Mouse (Mus musculus) left cerebral cortex, postnatal 36 days (tissue): ENCODE results near the gene Trpv4. TPM values are rescaled to one million over a fixed set of nuclear protein-coding genes. Genes with fewer than 3 reads are reported as not detected.
A peak's percentile ranks its signal among the peaks of the same experiment; 100 is the strongest.

ENCODE experiments used
- DNase-seq, 2 experiments: peaks; one replicate each; pipeline ENCODE4 v3.0.0; 2021 to 2022; ENCODE audit warnings: low spot score in 2 of 2, mixed read lengths in 1 of 2
- intact Hi-C: fragments of 180-260 bp; cut with DNase I; formaldehyde crosslinking; loops from one replicate; pipeline ENCODE4 v1.15.1; 2025
- total RNA-seq, 2 experiments: library from RNA; stranded (reverse); gene quantifications; 2 replicates each; pipeline ENCODE4 v1.2.3; 2021

The Trpv4 gene
- 1 to 10 TPM; 1.5 to 2.6 TPM for total RNA-seq

- intact Hi-C loops, result no loop called here
- DNase-seq, result no peak
Measured at GRCm38 (mm10) chr5:114658255-114658654, at the start of gene Trpv4. Gene Trpv4, minus strand, starts transcription at chr5:114658421.

GRCm38 (mm10) chr5:114707265-114708068 lies 49.2 kb upstream of the Trpv4 start, which contains the start of gene Tchp:
Gene Tchp, plus strand, starts transcription at chr5:114707760.
- DNase-seq, result peak; percentile 91 to 94
- intact Hi-C loops, result loop anchor here (5.0 kb wide), 1 partner anchor 65 kb away; the partner anchor contains the start of gene Ankrd13a

DNA sequence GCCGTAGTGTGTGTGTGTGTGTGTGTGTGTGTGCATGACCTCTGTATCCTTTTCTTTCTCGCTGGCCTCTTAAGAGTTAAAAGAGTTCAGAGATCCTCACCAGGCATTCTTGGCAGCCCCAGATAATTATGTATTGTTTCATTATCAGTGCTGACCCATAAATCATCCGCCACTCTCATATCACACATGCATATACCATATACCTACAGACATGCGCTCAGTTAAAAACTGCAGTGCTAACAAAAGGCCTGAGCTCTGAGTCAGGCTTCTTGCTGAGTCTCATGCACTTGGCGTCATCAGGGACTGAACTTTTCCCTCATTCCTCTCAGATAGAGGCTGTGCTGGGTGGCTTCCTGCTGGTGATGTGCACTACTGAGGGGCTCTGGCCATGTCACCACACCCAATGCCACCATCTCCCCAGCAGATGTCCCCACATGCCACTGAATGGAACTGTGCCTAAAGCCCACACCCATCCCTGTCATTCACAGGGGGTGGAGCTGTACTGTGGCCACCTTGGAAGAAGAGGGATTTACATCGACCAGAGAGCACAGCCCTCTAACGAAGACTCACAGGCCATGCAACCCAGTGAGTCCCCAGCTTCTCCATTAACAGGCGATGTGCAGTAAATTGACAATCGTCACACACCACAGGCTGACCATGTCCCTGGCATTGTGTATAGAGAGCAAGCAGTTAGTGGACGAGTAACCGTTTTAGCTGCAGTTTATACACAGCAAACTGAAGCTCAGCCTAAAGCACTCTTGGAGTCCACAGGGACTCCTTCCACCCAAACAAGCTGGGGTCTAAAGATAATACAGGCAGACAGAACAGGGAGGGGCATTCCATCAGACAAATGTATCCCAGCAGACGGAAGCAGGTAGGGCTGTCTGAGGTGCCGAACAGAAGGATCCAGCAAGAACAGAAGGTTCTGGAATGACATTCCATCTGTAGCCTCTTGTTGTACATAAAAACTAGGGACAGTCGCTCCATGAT lies 44.5 kb upstream of the Trpv4 start:
- DNase-seq, result no peak
- intact Hi-C loops, result no loop called here

DNA sequence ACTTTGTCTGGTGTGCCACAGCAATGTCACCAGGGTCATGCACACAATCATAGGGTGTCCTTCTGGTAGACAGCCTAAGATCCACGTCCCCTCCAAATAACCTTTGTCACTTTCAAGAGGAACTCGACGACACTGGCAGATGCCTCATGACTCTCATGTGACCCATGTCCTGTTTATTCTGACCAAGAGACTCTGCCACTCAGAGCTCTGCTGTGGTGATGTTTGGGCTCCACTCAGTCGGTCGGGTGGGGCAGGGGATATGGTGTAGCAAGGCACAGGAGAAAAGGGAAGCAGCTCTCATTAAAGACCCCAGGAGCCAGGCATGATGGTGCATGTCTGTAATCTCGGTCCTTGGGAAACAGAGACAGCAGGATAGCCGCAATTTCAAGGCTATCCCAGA lies 40.8 kb upstream of the Trpv4 start:
- no peak for DNase-seq
- intact Hi-C loops, result no loop called here

GRCm38 (mm10) chr5:114698044-114698746 lies 40.0 kb upstream of the Trpv4 start:
- intact Hi-C loops, result no loop called here
- DNase-seq, result peak; percentile 67 to 74

DNA sequence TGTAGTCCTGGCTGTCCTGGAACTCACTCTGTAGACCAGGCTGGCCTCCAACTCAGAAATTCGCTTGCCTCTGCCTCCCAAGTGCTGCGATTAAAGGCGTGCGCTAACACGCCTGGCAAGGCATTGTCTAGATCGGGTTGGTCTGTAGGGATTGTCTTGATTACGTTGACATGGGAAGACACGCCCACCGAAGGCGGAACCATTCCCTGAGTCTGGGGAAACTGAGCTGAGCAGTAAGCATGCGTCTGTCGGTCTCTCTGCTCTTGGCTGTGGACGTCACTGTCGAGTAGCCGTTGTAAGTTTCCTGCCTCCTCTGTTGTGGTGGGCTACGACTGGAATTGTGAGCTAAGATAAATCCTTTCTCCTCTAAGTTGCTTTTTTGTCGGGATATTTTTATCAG lies 38.7 kb upstream of the Trpv4 start:
- intact Hi-C loops, result no loop called here
- no peak for DNase-seq

DNA sequence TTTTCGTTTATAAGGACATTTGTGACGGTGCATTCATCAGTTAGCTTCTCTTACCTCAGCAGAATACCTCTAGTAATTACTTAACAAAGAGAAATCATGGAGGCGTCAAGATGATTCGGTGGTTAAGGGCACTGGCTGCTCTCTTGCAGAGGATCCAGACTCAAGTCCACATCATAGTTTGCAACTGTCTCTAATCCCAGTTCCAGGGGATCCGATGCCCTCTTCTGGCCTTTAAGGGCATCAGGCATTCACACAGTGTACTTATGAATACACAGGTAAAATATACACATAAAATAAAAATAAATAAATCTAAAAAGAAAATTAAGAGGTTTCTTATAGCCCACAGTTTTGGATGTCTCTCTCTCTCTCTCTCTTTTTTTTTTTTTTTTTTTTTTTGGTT lies 37.6 kb upstream of the Trpv4 start:
- DNase-seq, result no peak
- intact Hi-C loops, result no loop called here

DNA sequence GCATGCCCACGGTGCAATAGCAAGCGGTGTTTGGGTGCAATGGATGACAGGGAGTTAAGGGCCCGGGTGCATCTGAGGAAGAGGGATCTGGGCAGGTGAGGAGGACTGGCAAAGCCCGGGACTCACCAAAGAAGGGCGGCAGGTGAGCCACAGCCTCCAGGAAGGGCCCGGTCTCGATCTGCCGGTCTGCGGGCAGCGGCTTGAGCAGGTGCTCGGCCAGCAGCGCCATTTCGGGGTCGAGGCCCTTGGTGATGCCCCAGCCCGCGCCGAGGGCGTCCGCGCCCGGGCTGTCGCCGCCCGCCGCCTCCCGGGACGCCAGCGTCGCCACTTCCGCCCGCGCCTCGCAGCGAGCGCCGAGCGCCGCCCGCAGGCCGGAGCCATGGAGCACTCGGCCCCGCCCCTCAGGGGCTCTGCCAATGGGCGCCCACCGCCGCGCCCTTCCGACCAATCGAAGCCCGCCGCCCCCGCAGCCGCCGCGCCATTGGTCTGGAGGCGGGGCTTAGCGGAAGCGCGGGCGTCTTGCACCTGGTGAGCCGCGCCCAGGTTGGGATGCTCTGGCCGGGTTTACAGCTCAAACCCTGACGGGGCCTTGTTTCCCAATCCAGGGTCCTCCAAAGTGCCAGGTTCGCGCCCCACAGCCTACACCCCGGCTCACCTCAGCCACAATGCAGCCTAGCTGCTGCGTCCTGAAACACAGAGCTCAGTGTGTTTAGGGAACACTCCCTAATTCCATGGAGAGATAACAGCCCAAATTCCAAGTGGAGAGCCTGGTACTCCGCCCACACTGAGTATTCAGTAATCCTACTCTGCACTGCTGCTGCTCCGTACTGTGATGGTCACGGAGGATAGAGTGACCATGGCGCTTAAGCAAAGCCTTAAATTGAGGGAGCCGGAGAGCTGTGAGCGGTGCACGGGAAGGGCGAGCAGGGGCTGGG lies 32.7 kb upstream of the Trpv4 start, which contains the start of gene Gltp:
Gltp (minus strand) TSS at position 352 of the 935 bp plus-strand sequence.
- DNase-seq, result peak; percentile 92 to 94
- intact Hi-C loops, result no loop called here

DNA sequence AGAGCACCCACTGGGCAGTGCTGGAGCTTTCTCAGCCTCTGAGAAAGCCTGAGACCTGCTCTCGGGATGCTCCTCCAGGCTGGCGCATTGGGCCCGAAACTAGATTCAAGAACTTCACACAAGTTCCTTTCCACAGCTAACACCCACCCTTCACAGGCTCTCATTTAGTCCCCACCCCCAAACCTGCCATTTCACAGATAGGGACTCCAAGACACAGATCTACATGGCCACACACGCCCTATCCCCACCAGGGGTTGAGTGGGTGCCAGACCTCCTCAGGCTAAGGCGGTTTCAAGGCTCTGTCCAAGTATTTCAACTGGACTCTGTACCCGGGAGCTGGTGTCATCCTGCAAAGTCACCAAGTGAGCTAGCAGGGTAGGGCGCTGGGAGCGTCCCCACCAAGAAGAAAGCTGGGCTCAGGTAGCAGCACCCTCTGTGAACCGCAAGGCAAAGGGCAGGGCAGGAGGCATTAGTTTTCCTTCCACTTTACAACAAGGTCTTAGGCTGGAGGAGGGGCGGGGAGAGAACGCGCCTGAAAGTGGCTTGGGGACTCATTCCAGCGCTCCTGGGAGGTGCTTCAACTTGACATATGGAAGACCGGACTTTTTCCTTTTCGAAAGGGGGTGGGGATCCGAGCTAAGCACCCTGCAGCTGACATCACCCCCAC lies 31.6 kb upstream of the Trpv4 start:
- intact Hi-C loops, result no loop called here
- DNase-seq, result no peak

DNA sequence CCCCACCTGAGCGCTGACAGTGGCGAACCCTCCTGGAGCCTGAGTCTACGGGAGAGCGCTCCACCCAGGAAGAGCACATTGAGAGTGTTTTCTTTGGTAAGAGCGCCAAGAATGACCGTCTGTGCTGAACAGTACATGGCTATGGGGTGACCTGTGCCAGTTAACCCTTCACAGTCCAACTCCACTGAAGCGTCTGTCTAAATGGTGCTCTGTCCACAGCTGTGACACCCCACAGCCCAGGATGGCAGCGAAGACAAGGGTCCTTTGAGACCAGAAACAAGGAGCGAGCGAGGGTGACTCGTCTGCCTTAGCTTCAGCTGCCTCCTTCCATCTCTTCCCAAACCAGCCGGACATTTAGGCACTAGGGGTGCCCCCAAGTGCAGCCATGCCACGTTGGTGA lies 30.5 kb upstream of the Trpv4 start:
- no peak for DNase-seq
- intact Hi-C loops, result no loop called here

DNA sequence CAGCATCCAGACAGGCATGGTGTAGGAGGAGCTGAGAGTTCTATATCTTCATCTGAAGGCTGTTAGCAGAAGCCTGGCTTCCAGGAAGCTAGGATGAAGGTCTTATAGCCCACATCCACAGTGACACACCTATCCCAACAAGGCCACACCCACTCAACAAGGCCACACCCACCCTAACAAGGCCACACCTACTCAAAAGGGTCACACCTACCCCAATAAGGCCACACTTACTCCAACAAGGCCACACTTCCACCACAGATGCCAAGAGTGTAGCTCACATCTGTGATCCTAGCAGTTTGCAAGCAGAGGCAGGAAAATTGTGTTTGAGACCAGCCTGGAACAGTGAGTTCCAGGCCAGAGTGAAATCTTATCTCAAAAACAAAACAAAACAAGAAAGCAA lies 29.7 kb upstream of the Trpv4 start:
- no peak for DNase-seq
- intact Hi-C loops, result no loop called here

GRCm38 (mm10) chr5:114686726-114687210 lies 28.5 kb upstream of the Trpv4 start:
- intact Hi-C loops, result no loop called here
- DNase-seq, result no peak

DNA sequence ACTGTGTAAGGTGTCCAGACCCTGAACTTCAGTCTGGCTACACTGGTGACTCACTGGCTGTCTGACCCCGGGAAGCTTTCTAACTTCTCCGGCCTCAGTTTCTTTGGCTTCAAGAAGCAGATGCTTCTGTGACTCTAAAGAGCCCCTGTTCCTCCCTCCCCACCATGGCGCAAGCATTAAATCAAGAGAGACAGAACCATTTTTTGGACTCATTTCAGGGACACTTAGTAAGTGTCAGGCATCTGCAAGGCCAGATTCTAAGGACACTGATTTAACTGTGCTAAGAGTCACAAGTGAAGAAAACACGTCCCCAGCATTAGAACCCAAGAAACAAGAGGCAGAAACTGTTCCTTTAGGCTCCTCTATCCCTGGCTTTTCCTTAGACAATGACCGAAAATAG lies 27.8 kb upstream of the Trpv4 start:
- no peak for DNase-seq
- intact Hi-C loops, result no loop called here

DNA sequence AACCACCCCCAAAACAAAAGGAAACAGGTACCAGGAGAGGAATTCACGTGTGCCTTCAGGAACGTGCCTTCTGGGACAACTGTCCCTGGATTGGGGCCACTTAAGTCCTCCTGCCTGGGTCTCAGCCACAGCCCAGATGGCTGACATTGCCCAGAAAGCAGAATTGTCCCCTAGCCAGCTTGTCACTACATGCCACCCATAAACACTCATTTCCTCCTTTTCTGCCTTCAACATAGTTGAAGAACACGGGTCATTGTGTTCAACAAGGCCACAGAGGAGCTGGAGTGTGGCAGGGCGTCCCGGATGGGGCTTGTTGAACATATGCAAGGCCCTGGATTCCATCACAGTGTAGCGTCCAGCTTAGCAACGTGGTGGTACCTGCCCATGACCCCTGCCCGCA lies 23.5 kb upstream of the Trpv4 start:
- intact Hi-C loops, result no loop called here
- DNase-seq, result no peak

DNA sequence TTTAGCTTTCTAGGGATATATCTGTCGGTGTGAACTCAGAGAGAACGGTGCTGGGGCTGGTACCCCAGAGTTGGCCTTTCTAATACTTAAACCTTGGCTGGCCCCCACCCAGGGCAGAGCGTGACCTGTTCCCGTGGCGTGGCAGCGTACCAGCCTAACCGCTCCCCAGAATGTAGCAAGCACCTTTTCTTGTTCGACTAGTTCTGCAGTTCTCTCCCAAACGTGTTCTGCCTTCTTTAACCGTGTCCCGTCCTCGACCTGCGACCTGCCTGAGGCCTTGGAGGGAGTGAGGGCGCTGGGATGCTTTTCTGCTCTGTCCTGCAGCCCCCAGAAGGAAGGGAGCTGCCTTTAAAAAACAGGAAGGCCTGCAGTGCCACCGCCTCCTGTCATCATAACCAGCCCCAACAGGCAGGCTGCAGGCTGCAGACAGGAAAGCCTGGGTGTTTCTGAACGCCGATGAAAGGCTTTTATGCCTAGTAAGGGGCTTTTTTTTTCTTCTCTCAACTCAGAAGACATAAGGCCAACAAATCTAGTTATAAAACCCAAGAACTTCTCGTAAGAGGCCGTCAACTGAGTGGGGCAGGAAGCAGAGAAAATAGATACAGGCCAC lies 22.6 kb upstream of the Trpv4 start:
- intact Hi-C loops, result no loop called here
- DNase-seq, result no peak

DNA sequence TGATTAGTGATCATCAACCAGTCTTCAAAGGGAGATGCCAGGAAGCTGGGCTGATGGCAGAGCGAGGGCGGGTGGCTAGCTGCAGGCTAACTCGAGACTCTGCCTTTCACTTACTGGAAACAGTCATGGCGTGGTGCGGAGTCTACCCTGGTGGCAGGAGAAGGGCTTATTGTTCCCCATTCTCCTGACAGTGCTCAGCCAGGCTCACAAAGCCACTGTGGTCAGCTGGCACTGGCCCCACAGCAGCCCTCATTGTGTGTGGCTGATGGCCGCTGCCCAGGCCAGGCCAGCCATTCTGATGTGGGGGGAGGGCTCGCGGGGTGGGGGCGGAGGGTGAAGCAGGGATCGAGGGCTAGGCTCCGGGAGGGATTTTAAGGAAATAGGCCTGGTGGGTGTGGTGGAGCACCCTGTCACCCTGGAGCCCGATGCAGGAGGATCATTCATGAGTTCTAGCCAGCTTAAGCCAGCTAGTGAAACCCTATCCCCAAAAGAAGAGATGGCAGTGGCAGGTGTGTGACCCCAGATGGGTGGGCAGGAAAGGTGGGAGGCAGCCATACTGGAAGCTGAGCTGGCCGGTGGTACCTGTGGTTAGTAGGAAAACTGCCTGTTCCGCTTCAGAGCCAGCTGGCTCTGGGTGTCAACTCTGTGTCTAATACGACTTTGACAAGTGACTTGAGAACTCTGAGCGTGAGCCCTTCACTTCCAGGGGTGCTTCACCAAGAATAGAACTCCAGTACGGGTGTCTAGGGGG lies 21.8 kb upstream of the Trpv4 start:
- no peak for DNase-seq
- intact Hi-C loops, result no loop called here

DNA sequence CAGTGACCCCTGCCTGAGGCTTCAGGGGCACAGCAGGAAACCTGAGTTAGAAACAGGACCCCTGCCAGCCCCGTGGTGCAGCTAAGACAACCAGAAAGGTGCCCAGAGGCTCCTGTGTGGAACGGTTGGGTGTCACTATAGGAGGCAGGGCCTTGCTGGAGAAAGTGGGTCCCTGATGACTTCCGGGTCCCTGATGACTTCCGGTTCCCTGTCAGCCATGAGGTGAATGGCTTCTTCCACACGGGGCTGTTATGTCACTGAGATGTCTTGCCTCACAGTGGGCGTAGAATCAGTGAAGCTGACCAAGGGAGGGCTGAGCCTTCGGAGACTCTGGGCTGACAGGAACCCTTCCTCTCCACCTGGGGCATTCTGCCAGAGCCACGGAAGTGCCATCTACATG lies 16.4 kb upstream of the Trpv4 start:
- no peak for DNase-seq
- intact Hi-C loops, result no loop called here
